Mouse (Mus musculus): ENCODE measurements at regions not wholly inside any gene's neighbourhood (a gene's known extent, or its start where the extent isn't known, plus 50 kb on each side); places are given as distances from the start of the nearest gene placed in this dataset.
"Not testable (repeated sequence)": the region's sequence is repeated elsewhere in the genome, so short reads cannot be mapped to it uniquely, and the experiment has no call there.

GRCm38 (mm10) chr8:126833006-126833405, 112.6 kb downstream of the Tomm20 start:
- DNase-seq: no peak

DNA sequence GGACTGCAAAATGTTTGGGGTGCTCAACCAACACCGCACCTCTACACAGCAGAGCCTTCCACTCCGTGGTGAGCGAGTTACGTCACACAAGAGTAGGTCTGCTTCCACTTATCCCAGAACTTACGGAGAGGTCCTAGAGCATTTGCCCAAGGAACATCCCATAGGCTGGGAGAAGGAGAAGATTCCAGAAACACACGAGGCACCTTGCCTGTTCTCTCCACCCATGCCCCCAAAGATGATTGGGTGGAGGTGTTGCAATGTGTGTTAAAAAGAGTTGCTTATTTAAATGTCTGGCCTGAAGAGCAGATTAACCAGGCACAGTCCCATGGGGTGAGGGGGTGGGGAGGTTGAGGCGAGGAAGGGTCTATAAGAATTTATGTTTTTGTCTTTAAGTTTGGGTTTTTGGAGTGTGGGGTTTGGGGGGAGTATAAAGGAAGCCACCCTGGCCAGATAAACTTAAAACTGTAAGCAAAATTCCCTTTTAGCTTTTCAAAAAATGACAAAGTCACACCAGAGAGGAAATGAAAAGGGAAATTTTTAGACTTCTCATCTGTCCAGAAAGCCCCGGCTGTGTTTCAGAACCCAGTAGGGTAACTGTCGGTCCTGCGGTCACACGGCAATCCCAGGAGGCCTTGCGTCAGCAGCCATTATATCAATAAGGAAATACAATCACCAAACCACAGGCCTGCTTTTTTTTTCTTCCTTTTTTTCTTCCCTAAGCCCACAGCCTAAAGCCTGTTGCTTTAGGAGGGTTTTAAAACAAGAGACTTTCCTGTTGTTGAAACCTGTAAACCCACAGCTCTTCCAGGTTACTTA, 113.3 kb downstream of the Tomm20 start:
- DNase-seq: no peak

- no peak for DNase-seq
These were observed 114.1 kb downstream of the Tomm20 start for GRCm38 (mm10) chr8:126831312-126832162.

GRCm38 (mm10) chr8:126830242-126830530, 115.5 kb downstream of the Tomm20 start:
- no peak for DNase-seq

GRCm38 (mm10) chr8:126829376-126830241, 116.0 kb downstream of the Tomm20 start:
- no peak for DNase-seq

DNA sequence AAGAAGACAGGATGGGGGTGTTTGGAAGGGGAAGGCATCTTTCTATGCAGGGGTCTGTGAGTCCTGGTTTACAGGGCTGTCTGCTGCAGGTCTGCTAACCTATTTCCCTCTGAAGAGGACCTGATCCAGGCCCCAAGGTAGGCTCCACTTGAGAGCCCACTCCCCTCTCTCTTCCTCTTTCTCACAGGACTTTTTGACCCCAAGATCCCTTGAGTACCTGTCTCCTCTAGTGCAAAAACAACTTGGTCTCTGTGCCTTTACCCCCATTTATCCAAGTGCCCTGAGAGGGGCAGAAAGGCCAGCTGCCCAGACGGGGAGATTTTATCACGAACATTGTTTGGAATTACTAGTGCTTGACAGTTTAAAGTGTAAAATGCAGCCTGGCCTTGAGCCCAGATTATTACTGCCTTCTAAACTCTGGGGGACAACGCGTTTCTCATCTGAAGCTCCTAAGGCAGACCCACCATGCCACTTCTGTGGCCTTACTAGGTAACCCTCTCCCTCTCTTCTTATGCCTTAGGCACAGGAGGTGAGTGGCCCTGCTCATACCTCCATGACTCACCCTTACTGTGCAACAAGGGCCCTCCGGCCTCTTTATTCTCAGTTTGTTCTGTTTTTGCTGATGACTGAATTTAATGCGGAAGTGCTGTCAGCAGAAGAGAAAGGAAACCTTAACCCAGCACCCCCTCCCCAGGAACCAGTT, 117.8 kb downstream of the Tomm20 start:
- no peak for DNase-seq

- peak; percentile 62 for DNase-seq
These were observed 119.0 kb downstream of the Tomm20 start for GRCm38 (mm10) chr8:126826328-126827285.

DNA sequence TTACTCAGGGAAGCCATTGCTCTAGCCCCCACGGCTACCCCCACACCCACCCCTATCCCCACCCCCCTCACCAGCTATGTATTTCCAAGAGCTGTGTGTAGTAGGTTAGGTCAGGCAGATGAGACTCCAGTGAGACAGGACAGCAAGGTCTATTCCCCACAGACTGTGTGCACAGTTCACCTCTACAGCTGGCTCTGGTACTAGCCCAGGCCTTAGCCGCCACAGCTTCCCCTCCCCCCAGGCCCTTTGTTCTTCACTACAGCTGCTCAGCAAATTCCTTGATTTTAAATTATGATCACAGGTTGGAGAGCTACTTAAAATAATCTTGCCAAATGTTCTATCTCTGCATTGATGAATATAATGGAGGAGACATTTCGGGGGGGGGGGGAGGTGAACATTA, 119.8 kb downstream of the Tomm20 start:
- no peak for DNase-seq

DNA sequence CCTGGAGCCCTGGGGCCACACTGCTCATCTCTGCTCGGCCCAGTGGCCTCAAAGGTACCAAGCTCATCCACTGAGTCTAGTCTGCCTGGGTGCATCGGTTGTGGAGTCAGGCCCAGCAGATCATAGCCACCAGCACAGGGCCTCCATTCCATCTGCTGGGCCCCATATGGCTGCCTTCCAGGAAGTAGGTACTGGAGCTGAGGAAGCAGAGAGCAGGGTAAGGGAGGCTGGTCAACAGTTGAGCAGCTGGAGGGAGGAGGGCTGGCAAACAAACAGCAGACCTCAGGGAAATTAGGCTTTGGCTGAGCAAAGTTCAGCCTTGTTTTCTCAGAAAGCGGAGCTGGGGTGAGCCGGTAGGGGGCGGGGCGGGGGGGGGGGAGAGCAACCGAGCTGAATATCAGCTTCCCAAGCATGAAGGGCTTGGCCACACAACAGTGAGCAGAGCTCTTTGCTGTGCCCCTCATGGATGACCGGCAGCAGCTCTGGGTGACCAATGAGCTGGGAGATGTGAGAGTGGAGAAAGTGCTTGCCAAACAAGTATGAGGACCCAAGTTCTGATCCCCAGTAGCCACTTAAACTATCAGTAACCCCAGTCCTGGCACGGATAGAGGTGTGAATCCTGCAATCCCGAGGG, 121.0 kb downstream of the Tomm20 start:
- no peak for DNase-seq

DNA sequence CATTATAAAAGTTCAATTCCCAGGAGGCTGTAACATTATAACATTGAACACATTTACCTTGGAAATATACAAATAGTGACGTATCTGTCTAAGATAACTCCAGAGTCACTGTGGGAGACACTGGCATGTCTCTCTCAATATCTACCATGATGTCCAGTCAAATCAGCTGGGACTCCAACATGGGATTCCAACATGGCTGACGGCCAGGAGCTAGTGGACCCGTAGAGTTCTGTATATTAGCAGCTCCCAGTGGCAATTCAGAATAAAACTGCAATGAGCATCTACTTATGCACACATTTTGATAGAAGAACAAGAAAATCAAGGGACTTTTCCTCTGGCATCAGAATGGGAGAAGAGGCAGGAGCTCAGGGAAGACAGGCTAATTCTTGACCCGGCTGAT, 123.4 kb downstream of the Tomm20 start:
- no peak for DNase-seq

GRCm38 (mm10) chr8:126821279-126821678, 124.4 kb downstream of the Tomm20 start:
- no peak for DNase-seq

DNA sequence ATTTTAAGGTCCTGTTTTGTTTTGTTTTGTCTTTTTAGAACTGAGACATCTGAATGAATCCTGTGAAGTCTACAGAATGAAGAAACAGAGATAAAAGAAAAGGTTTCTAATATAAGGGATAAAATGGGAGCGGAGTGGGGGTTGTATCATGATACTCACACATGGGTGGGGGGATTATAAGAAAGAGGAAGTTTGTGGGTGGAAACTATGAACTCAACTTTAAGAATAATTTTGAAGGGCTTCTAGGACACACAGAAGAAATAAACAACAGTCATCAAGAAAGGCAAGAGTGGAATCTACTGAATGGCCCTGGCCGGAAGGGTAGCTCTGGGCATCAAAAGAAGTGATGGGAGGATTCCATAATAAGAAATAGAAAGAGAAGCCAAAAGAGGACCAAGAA, 125.1 kb downstream of the Tomm20 start:
- no peak for DNase-seq

- no peak for DNase-seq
These were observed 126.4 kb downstream of the Tomm20 start for GRCm38 (mm10) chr8:126819261-126819660.

DNA sequence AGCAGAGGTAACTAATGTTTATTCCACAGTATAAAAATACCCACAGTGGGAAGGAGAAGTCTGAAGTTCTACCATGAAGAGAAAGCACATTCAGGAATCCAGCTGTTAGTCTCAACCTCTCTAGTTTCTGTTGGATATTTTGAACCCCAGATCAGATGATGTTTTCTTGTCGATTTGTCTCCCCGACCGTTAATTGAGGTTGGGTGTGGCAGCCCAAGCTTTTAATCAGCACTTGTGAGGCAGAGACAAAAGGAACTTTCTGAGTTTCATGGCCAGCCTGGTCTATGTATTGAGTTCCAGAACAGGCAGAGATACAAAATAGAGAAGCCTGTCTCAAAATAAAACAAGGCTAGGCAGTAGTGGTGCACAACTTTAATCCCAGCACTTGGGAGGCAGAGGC, 129.5 kb downstream of the Tomm20 start:
- no peak for DNase-seq

- no peak for DNase-seq
These were observed 131.2 kb downstream of the Tomm20 start for GRCm38 (mm10) chr8:126814427-126814826.

DNA sequence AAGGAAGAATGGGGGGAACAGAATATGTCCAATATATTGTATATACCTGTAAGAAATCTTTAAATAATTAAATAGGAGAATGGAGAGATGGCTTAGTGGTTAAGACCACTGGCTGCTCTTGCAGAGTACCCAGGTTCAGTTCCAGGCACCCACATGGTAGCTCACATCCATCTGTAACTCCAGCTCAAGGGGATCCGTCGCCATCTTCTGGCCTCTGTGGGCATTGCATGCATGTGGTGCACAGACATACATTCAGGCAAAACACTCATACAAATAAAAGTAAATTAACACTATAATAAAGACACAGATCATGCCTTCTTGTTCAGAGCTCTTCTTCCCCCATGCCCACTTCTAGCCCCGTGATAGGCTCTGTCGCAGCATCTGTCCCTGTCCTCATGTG, 132.0 kb downstream of the Tomm20 start:
- DNase-seq: no peak

DNA sequence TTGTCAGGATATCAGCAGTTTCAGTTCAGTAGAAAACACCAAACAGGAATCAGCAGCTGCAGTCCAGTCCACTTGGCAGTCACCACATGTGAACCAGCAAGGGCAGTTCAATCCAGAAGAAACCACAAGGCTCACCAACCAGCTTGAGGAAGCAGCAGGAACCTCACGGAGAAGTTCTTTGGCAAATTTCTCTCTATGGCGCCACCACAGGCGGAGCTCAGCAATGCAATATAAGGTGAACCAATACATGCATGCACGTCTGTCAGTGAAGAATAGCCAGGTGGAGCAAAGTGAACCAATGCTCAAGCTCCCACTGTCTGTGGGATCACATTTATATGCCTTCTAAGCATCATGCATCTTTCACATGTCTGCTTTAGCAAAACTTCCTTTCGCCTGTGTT, 132.9 kb downstream of the Tomm20 start:
- no peak for DNase-seq

- not testable (repeated sequence) for DNase-seq
These were observed 134.3 kb downstream of the Tomm20 start for GRCm38 (mm10) chr8:126811358-126811757.

DNA sequence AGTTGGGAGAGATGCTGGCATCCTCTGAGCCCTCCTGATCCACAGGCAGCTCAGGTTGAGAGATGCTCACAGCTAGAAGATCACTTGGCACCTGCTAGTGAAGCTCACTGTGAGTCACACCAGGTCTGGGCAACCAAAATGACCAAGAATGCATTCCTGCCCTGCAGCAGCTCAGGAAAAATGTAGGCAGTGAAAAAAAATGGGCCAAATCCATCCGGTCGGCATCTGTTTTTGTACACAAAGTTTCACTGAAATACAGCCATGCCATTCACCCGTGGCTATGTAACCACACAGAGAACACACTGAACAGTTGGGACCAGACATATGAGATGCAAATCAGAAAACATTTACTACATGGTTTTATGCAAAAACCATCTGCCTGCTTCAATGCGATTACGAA, 135.1 kb downstream of the Tomm20 start:
- no peak for DNase-seq

DNA sequence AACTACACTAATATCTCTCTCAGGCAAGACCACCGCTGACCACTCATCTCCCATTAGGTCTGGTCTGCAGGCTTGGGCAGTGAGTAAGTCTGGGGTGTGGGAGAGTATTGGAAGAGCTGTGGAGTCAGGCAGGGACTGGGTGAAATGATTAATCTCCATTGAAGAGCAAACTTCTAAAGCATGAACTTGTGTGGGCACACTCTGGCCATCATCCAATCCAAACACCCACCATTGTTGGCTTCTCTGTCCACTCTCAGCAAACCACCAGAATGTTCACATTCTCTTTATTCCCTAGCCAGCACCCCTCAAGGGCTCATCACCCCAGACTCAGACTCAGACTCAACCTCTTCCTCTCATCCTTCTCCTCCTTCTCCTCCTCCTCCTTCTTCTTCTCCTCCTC, 136.3 kb downstream of the Tomm20 start:
- DNase-seq: no peak

DNA sequence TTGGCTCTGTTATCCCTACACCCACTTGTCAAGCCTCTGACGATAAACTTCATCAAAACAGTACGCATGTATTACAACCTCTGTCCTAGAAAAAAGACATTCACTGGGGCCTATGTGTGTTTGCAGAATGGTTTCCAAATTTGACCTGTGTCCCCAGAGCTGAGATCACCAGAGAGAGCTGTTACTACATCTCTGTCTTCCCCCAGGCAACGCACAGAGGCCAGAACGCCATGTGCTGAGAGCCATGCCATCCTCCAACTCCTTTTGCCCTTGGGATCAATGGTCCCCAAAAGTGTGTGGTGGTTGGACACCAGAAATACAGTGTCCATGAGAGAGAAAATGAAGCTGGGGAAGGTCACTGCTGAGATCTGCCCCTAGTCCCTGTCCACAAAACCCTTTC, 137.1 kb downstream of the Tomm20 start:
- no peak for DNase-seq

All from adrenal gland, adult 8-10 months (tissue).